Mouse (Mus musculus) adrenal gland, postnatal 10 days (tissue): ENCODE data around the gene Crtc2. TPM values are rescaled to one million over a fixed set of nuclear protein-coding genes. Genes with fewer than 3 reads are reported as not detected.
"Not testable (repeated sequence)": the region's sequence is repeated elsewhere in the genome, so short reads cannot be mapped to it uniquely, and the experiment has no call there.

Experiments
- DNase-seq: peaks from one replicate; pipeline ENCODE4 v3.0.0; 2021; ENCODE audit warnings: mixed read lengths
- total RNA-seq, 2 experiments: library from RNA; stranded (reverse); gene quantifications; 2 replicates each; pipeline ENCODE4 v1.2.3; 2021

Gene Crtc2
- total RNA-seq, 2 experiments from 2014 or later, result 36.1 to 47.7 TPM

- no peak for DNase-seq
These were observed 13.2 kb downstream of the Crtc2 start for GRCm38 (mm10) chr3:90266901-90267775.

- no peak for DNase-seq
These were observed 14.2 kb downstream of the Crtc2 start for GRCm38 (mm10) chr3:90268190-90268589.

- DNase-seq, result no peak
These were observed 15.0 kb downstream of the Crtc2 start for GRCm38 (mm10) chr3:90268971-90269370.

- no peak for DNase-seq
These were observed 16.8 kb downstream of the Crtc2 start for GRCm38 (mm10) chr3:90270784-90271183.

- no peak for DNase-seq
These were observed 18.2 kb downstream of the Crtc2 start for GRCm38 (mm10) chr3:90272170-90272569.

GRCm38 (mm10) chr3:90273855-90274254 is 19.9 kb downstream of the Crtc2 start:
- DNase-seq, result no peak

- DNase-seq, result no peak
These were observed 21.3 kb downstream of the Crtc2 start for GRCm38 (mm10) chr3:90275286-90275685.

- no peak for DNase-seq
These were observed 22.9 kb downstream of the Crtc2 start for GRCm38 (mm10) chr3:90276858-90277257.

- no peak for DNase-seq
These were observed 23.8 kb downstream of the Crtc2 start for GRCm38 (mm10) chr3:90277793-90278192.

GRCm38 (mm10) chr3:90278211-90278610 is 24.2 kb downstream of the Crtc2 start:
- DNase-seq, result no peak

GRCm38 (mm10) chr3:90279216-90279615 is 25.3 kb downstream of the Crtc2 start:
- no peak for DNase-seq

GRCm38 (mm10) chr3:90279743-90280142 is 25.8 kb downstream of the Crtc2 start:
- no peak for DNase-seq

GRCm38 (mm10) chr3:90280708-90281107 is 26.7 kb downstream of the Crtc2 start:
- no peak for DNase-seq

GRCm38 (mm10) chr3:90284150-90284549 is 30.2 kb downstream of the Crtc2 start:
- no peak for DNase-seq

GRCm38 (mm10) chr3:90289403-90289802 is 35.4 kb downstream of the Crtc2 start:
- not testable (repeated sequence) for DNase-seq

GRCm38 (mm10) chr3:90290602-90291001 is 36.6 kb downstream of the Crtc2 start:
- no peak for DNase-seq

GRCm38 (mm10) chr3:90291982-90292344 is 38.0 kb downstream of the Crtc2 start:
- DNase-seq, result no peak

- DNase-seq, result peak; percentile 98
These were observed 38.6 kb downstream of the Crtc2 start, which contains the start of gene Gatad2b for GRCm38 (mm10) chr3:90292345-90293275. Gene Gatad2b, plus strand, starts transcription at chr3:90293178.

GRCm38 (mm10) chr3:90293352-90294063 is 39.5 kb downstream of the Crtc2 start:
- DNase-seq, result peak; percentile 85

- peak; percentile 18 for DNase-seq
These were observed 40.1 kb downstream of the Crtc2 start for GRCm38 (mm10) chr3:90294064-90294440.

GRCm38 (mm10) chr3:90294651-90295050 is 40.7 kb downstream of the Crtc2 start:
- DNase-seq, result no peak

GRCm38 (mm10) chr3:90305801-90306200 is 51.8 kb downstream of the Crtc2 start:
- DNase-seq, result no peak
